Mouse (Mus musculus) brown adipose tissue, adult 24 weeks (tissue): ENCODE measurements at regions not wholly inside any gene's neighbourhood (a gene's known extent, or its start where the extent isn't known, plus 50 kb on each side); places are given as distances from the start of the nearest gene placed in this dataset.

Experiments used
- H3K27ac ChIP-seq: fragments of 200-500 bp; replicated peaks from 2 replicates; pipeline ENCODE4 v1.5.1; 2012; ENCODE audit warnings: low read depth, mild to moderate bottlenecking, low read length
- H3K4me1 ChIP-seq: fragments of 200-500 bp; 2 replicates; pipeline ENCODE4 v1.6.1; 2012; ENCODE audit warnings: low read length, mixed read lengths; ENCODE audit not compliant: control insufficient read depth, insufficient read depth, insufficient read length
- H3K4me3 ChIP-seq: fragments of 200-500 bp; 2 replicates; pipeline ENCODE4 v1.5.1; 2012; ENCODE audit warnings: low read depth, mild to moderate bottlenecking, low read length, moderate library complexity; ENCODE audit not compliant: insufficient read depth

DNA sequence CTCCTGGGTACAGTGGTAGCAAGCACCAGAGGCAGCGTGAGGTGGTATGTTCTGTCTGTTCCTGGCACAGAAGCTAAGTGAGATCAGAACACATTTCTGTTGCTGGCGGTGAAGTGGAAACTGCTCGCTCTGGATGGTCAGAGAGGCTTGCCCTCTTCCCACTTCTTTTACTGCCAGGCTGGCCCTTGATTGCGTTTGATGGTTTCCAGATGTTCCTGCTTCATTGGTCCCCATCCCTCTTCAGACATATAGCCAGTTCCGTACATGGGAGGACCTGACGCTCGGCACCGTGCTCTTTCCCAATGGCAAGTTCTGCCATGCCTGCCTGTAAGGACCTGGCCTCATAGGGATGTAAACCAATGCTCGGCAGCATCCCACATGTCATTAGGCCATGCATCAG is 128.0 kb upstream of the Adamts16 start:
- no peak overlapping the region for H3K4me3 ChIP-seq
- H3K27ac ChIP-seq, result no peak overlapping the region
- H3K4me1 ChIP-seq, result no peaks in the 10 kb centered on the region

DNA sequence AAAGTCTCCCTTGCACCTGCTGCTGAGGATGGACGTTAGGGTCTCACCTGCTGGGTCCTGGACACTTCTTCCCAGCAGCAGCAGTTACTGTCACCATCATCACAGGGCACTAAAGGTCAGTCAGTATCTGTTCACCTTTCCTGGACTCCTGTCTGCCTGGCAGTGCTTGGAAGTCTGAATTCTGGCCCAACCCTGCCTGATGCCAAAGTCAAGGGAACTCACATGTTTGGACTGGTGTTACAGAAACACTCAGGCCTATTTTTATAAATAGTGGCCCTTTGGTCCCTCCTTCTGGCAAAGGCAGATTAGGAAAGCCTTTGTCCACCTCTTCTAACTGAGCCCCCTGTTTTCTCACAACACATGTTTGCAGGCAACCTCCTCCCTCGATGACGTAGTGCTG is 126.2 kb upstream of the Adamts16 start:
- no peak overlapping the region for H3K27ac ChIP-seq
- no peak overlapping the region for H3K4me3 ChIP-seq
- no peaks in the 10 kb centered on the region for H3K4me1 ChIP-seq

GRCm38 (mm10) chr13:70963384-70963783 is 121.8 kb upstream of the Adamts16 start:
- Histone ChIP-seq H3K4me3 (no peak overlapping the region), H3K4me1 (no peaks in the 10 kb centered on the region), H3K27ac (no peak overlapping the region)

DNA sequence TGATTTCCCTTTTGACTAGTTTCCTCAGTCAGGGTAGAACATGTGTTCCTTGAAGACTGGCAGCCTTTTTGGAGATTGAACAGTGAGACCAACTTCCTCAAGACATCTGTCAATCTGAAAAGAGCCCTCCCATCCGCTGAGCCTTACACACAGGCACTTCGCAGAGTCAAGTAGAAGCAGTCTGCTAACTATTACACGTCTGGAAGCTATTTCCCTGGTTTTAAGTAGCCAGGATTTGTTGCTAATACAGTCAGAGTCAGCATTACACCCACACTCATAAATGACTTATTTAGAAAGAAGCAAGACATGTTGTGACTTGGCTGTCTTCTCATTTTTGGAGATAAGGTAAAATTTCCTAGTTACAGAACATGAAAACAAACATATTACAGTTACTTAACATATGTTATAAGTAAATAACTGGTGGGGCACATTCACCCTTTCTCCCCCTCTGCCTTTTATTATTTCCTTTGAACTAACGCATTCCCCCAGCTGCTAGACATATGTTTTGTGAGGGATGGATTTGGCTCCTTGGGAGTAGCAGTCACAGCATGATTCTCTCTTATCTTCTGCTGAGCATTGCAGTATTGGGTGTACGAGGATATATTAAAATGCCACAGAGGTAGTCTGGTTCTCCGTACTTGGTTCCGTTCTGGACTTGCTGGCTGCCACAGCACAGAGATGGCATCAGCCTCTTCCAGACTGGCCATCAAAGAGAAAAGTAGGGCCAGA is 92.9 kb upstream of the Adamts16 start:
- no peak overlapping the region for H3K27ac ChIP-seq
- no peaks in the 10 kb centered on the region for H3K4me1 ChIP-seq
- no peak overlapping the region for H3K4me3 ChIP-seq

DNA sequence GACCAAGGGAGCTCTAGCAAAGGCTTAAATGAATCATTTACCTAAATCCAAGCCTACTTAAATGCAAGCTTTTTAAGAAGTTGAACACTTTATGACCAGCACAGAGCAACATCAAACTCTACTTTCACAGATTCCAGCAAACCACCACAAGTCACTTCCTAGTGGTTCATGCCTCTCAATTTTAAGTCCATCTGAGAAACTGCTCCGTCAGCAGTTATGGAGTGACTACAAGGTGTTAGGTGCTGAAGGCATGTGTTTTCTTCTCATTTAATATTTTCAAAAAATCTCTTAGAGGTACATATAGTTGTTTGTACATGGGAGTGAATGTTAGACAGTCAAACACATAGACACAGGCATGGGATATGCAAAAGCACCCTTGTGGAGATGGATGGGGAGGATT is 72.2 kb upstream of the Adamts16 start:
- Histone ChIP-seq H3K4me1 (no peaks in the 10 kb centered on the region), H3K4me3 (no peak overlapping the region)

DNA sequence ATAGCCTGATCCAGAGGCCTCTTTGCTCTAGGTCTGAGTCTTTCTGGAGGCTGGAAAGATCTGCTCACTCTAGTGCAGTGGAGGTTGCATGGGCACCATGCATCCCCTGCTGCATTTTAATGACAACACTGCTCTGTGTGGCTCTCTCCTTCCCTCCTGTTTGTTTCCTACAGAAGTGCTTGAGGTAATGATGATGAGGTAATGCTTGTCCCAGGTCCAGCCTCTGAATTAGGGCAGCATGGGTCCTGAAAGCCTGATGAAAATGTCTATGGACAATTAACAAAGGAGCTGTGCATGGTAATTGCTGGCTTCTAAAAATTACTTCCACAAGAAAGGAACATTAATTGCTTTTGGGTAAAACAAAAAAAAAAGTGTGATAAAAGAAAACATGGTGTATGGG is 69.3 kb upstream of the Adamts16 start:
- H3K4me3 ChIP-seq, result no peak overlapping the region
- no peak overlapping the region for H3K27ac ChIP-seq
- no peaks in the 10 kb centered on the region for H3K4me1 ChIP-seq

More for the DNA sequence above, 72.2 kb upstream of the Adamts16 start:
- H3K27ac ChIP-seq, result no peak overlapping the region

DNA sequence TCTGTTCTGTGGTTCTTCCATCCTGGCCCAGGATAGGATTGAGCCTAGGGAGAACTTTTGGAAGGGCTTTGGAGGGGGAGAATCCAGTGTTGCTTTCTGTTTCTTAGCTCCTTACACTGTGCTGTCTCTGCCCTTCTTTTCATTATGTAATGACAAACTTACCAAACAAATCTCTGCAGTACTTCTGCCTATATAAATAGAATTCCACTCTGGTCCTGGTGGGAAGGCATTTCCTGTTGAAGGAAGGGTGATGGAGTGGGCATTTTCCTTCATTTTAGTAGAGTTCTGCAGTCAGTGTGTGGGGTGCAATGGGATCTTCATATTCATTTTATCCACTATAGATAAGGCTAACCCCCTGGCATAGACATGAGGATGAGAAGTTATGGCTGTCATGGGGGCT is 63.2 kb upstream of the Adamts16 start:
- Histone ChIP-seq H3K4me1 (no peaks in the 10 kb centered on the region), H3K4me3 (no peak overlapping the region), H3K27ac (no peak overlapping the region)

- Histone ChIP-seq H3K27ac (no peak overlapping the region), H3K4me1 (no peaks in the 10 kb centered on the region), H3K4me3 (no peak overlapping the region)
Observed at GRCm38 (mm10) chr13:70903831-70904230, 62.2 kb upstream of the Adamts16 start.

- Histone ChIP-seq H3K4me3 (no peak overlapping the region), H3K27ac (no peak overlapping the region), H3K4me1 (no peaks in the 10 kb centered on the region)
Observed at GRCm38 (mm10) chr13:70903150-70903549, 61.5 kb upstream of the Adamts16 start.

- H3K4me1 ChIP-seq, result no peaks in the 10 kb centered on the region
- no peak overlapping the region for H3K4me3 ChIP-seq
- no peak overlapping the region for H3K27ac ChIP-seq
Observed at GRCm38 (mm10) chr13:70902727-70903126, 61.1 kb upstream of the Adamts16 start.

GRCm38 (mm10) chr13:70891634-70892033 is 50.0 kb upstream of the Adamts16 start:
- Histone ChIP-seq H3K4me1 (no peaks in the 10 kb centered on the region), H3K27ac (no peak overlapping the region), H3K4me3 (no peak overlapping the region)
